Mouse (Mus musculus) G1E (cell line): ENCODE results near the gene Gm42742.

Source experiments
- CTCF ChIP-seq: IDR thresholded peaks from 2 replicates; pipeline ENCODE4 v1.5.1; 2012; ENCODE audit warnings: low read depth, low read length, inconsistent platforms, mixed read lengths
- GATA1 ChIP-seq: IDR thresholded peaks from 2 replicates; pipeline ENCODE4 v1.6.1; 2012; ENCODE audit warnings: borderline replicate concordance, low read length, inconsistent platforms, mixed read lengths
- POLR2AphosphoS5 ChIP-seq: IDR thresholded peaks from 2 replicates; pipeline ENCODE4 v1.6.1; 2012; ENCODE audit warnings: low read depth, low read length, inconsistent platforms; ENCODE audit not compliant: insufficient replicate concordance
- TAL1 ChIP-seq: conservative IDR thresholded peaks from 2 replicates; pipeline ENCODE4 v1.6.1; 2012; ENCODE audit warnings: low read depth, low read length, inconsistent platforms, mixed read lengths

DNA sequence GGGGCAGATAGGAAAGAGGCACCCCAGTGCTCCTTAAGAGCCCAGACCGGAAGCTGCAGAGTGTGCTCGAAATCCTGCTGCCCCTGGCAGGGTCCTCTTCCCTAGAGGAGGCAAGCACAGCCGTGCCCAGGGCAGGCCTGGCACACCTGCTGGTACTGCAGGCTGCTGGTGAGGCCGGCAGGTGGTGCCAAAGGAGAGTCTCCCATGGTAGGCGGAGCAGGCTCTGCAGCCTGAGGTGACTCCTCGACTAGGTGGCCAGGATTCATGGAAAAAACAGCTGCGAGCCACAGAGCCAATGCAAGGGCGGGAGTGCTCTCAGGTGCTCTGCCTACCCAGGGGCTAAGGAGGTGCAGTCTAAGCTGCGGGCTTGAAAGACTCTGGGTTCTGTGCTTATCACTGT, 34.6 kb downstream of the Gm42742 start:
- no peak for TF ChIP-seq POLR2AphosphoS5
- TF ChIP-seq TAL1 = no peak
- TF ChIP-seq GATA1 = no peak
- TF ChIP-seq CTCF = no peak
